Mouse (Mus musculus) cerebellum, adult 2 months (tissue): ENCODE data around the gene Il31ra.

Experiments
- CTCF ChIP-seq: fragments of 200-500 bp; IDR thresholded peaks from 2 replicates; pipeline ENCODE4 v1.5.1; 2011; ENCODE audit warnings: low read depth, mild to moderate bottlenecking, control low read depth, low read length, moderate library complexity, borderline replicate concordance; ENCODE audit not compliant: insufficient read depth
- POLR2A ChIP-seq: fragments of 200-500 bp; IDR thresholded peaks from 2 replicates; pipeline ENCODE4 v1.6.1; 2011; ENCODE audit warnings: low read length, control low read depth, borderline replicate concordance; ENCODE audit not compliant: insufficient read depth

GRCm38 (mm10) chr13:112522896-112523295 is 71.3 kb downstream of the Il31ra start:
- no peak for TF ChIP-seq POLR2A
- TF ChIP-seq CTCF = no peak
